Mouse (Mus musculus) spleen, adult 2 months (tissue): ENCODE measurements around the gene Tcf20.

ENCODE experiments used
- CTCF ChIP-seq: fragments of 200-500 bp; IDR thresholded peaks from 2 replicates; pipeline ENCODE4 v1.5.1; 2011; ENCODE audit warnings: mild to moderate bottlenecking, inconsistent platforms; ENCODE audit not compliant: insufficient read depth, insufficient read length, insufficient replicate concordance; ENCODE audit errors: extremely low read depth
- POLR2A ChIP-seq: fragments of 200-500 bp; IDR thresholded peaks from 2 replicates; pipeline ENCODE4 v1.6.1; 2011; ENCODE audit warnings: low read depth, low read length, inconsistent platforms

GRCm38 (mm10) chr15:82950246-82950645, 37.4 kb downstream of the Tcf20 start:
- TF ChIP-seq CTCF (no peak), POLR2A (no peak)
